Mouse (Mus musculus): ENCODE measurements around the gene Decr2. TPM values are rescaled to one million over a fixed set of nuclear protein-coding genes. Genes with fewer than 3 reads are reported as not detected.
A peak's percentile ranks its signal among the peaks of the same experiment; 100 is the strongest.
"Not testable (repeated sequence)": the region's sequence is repeated elsewhere in the genome, so short reads cannot be mapped to it uniquely, and the experiment has no call there.

Gene Decr2
- total RNA-seq, 2 experiments from 2014 or later, result 5.3 to 10.1 TPM

GRCm38 (mm10) chr17:26113181-26113948, 23.2 kb upstream of the Decr2 start, which contains the start of gene Tmem8:
Gene Tmem8 (plus strand): TSS chr17:26113299.
- peak; percentile 67 for ATAC-seq (replicated peaks; ENCODE audit: poor library complexity)

- ATAC-seq (replicated peaks; ENCODE audit: poor library complexity), result no peak
Observed at GRCm38 (mm10) chr17:26112751-26113150, 22.6 kb upstream of the Decr2 start.

- ATAC-seq (replicated peaks; ENCODE audit: poor library complexity), result no peak
Observed at GRCm38 (mm10) chr17:26111722-26112121, 21.6 kb upstream of the Decr2 start.

GRCm38 (mm10) chr17:26111024-26111423, 20.9 kb upstream of the Decr2 start:
- ATAC-seq (replicated peaks; ENCODE audit: poor library complexity), result no peak

- ATAC-seq (replicated peaks; ENCODE audit: poor library complexity), result no peak
Observed at GRCm38 (mm10) chr17:26110156-26110555, 20.0 kb upstream of the Decr2 start.

- no peak for ATAC-seq (replicated peaks; ENCODE audit: poor library complexity)
Observed at GRCm38 (mm10) chr17:26105619-26106018, 15.5 kb upstream of the Decr2 start.

DNA sequence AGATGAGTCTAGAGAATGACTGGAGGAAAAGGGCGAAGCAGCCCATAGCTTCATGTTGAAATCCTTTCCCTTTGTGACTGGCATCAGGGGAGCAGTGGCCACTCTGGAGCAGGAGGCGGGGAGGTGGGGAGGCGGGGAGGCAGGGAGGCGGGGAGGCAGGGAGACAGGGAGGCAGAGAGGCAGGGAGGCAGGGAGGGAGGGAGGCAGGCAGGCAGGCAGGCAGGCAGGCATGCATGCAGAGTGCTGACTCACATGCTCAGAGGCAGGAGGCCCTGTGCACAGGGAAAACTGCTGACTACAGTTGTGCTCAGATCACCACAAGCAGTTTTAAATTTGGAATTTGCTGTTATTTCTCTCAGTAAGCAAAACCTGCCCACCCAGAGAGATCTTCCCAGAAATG, 11.3 kb upstream of the Decr2 start:
- peak; percentile 63; the same call in 1 of the 2 replicates for ATAC-seq (replicated peaks; ENCODE audit: poor library complexity)

DNA sequence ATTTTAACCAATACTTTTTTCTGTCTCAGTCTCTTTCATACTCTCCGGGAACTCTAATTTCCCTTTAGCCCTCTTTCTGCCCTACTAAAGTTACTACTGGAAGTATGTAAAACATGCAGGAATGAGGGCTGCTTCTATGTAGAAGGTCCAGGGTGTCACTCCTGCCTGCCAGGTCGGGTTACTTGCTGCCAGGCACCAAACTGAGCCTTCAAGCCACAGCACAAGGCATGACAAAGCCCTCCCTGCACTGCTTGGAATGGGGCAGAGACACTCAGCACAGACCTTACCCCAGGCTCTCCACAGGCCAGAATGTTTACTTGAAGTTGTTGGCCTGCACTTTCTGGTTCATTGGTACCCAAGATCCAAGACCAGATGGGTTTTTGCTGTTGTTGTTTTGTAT, 10.0 kb upstream of the Decr2 start:
- no peak for ATAC-seq (replicated peaks; ENCODE audit: poor library complexity)

DNA sequence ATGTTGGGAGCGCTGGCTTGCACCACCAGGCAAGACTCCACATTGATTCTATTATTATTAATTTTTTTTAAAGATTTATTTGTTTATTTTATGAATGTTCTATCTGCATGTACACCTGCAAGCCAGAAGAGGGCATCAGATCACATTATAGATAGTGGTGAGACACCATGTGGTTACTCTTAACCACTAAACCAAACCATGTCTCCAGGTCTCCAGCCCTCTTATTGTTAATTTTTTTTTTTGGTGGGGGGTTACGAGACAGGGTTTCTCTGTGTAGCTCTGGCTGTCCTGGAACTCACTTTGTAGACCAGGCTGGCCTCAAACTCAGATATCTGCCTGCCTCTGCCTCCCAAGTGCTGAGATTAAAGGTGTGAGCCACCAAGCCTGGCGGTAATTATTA, 9.2 kb upstream of the Decr2 start:
- ATAC-seq (replicated peaks; ENCODE audit: poor library complexity), result not testable (repeated sequence)

GRCm38 (mm10) chr17:26098461-26098860, 8.3 kb upstream of the Decr2 start:
- no peak for ATAC-seq (replicated peaks; ENCODE audit: poor library complexity)

GRCm38 (mm10) chr17:26095121-26095740, 5.1 kb upstream of the Decr2 start, which contains the start of gene Nme4:
Gene Nme4 (minus strand): TSS chr17:26095602.
- peak; percentile 93 for ATAC-seq (replicated peaks; ENCODE audit: poor library complexity)

GRCm38 (mm10) chr17:26094531-26095110, 4.5 kb upstream of the Decr2 start:
- ATAC-seq (replicated peaks; ENCODE audit: poor library complexity), result no peak

DNA sequence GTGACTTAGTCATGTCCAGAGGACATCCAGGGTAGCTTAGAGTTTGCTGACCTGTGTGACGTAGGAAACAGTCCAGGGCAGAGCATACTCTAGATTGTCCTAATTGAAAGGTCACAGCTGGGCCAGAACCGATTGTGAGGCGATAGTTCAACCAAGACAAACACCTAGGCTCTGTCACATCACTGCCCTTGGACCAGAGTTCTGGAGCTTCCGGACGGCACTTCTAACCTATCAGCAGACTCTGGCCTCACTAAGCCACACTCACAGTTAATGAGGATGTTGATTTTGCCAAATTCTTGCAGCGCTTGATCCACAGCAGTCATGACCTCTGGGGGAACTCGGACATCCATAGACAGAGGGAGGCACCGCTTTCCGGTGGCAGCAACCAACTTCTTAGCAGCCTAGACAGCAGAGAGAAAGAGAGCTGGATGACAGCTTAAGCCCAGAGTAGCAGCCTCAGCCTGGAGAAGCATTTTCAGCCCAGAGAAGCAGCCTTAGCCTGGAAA, 3.0 kb downstream of the Decr2 start:
- ATAC-seq (replicated peaks; ENCODE audit: poor library complexity), result no peak

DNA sequence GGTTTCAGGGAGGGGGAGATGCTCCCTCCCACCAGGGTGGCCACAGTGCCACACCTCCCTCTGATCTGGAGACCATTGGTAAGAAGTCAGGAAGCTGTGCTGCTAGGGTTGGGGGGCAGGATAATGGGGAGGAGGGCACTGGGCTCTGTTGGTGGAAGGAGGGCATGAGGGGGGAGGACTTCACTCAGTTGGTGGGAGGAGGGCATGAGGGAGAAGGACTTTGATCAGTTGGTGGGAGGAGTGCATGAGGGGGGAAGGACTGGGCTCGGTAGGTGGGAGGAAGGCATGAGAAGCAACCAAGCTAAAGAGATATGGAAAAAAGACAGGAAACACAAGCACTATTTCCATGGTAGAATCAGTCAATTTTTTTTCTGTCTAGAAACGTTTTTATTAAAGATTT, 9.3 kb downstream of the Decr2 start:
- no peak for ATAC-seq (replicated peaks; ENCODE audit: poor library complexity)

DNA sequence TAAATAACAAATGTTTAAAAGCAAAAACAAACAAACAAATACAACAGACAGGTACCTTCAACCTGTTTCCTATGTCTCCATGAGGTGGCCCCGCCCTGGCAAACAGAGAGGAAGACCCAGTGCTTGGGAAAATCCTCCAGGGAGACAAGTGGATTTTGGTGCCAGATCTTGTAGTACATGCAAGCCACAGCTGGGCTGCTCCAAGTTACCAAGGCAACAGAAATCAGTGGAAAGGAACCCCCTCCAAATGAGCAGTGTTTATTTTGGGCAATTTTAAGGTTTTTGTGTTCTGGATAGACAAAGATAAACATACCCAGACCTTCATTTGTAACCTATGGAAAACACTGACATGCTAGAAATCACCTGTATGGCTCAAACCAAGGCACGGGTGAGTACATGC, 11.3 kb downstream of the Decr2 start:
- ATAC-seq (replicated peaks; ENCODE audit: poor library complexity), result no peak

DNA sequence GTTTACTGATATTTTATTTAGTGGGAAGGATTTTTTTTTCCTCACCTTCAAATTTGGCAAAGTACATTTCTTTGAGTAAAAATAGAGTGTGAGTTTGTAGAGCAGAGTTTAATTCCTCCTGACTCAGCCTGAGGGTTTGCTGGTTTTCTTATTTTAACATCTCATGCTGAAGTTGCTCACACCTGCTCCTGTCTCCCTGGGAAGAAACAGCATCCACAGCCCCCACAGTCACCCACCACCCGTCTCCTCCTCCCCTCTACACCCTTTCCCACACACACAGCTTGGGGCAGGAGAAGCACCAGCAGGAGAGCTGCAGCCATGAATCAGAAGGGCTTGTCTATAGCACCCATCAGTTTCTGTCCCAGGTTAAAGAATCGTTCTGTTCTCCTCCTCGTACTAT, 14.9 kb downstream of the Decr2 start:
- ATAC-seq (replicated peaks; ENCODE audit: poor library complexity), result no peak

- no peak for ATAC-seq (replicated peaks; ENCODE audit: poor library complexity)
Observed at GRCm38 (mm10) chr17:26070136-26070535, 20.0 kb downstream of the Decr2 start.

GRCm38 (mm10) chr17:26068831-26069739, 21.1 kb downstream of the Decr2 start, which contains the start of gene Rab11fip3:
Gene Rab11fip3 (minus strand): TSS chr17:26069555.
- ATAC-seq (replicated peaks; ENCODE audit: poor library complexity), result peak; percentile 80

DNA sequence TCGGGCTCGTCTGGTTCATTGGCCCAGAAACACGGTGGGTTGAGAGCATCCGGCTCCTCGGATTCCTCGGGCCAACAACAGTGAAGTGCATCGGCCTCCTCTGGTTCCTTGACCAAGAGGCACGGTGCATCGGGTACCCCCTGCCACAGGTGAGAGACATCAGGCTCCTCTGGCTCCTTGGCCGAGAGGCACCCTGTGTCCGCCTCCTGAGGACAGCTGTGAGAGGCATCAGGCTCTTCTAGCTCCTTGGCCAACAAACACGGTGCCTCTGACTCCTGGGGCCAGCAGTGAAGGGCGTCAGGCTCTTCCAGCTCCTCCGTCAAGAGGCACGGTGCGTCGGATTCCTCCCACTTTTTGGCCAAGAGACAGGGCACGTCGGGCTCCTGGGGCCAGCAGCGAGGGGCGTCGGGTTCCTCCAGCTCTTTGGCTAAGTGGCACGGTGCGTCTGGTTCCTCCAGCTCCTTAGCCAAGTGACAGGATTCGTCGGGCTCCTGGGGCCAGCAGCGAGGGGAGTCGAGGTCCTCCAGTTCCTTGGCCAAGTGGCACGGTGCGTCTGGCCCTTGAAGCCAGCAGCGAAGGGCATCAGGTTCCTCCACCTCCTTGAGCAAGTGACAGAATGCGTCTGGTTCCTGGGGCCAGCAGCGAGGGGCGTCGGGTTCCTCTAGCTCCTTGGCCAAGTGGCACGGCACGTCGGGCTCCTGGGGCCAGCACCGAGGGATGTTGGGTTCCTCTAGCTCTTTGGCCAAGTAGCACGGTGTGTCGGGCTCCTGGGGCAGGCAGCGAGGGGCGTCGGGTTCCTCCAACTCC, 21.9 kb downstream of the Decr2 start:
- no peak for ATAC-seq (replicated peaks; ENCODE audit: poor library complexity)

DNA sequence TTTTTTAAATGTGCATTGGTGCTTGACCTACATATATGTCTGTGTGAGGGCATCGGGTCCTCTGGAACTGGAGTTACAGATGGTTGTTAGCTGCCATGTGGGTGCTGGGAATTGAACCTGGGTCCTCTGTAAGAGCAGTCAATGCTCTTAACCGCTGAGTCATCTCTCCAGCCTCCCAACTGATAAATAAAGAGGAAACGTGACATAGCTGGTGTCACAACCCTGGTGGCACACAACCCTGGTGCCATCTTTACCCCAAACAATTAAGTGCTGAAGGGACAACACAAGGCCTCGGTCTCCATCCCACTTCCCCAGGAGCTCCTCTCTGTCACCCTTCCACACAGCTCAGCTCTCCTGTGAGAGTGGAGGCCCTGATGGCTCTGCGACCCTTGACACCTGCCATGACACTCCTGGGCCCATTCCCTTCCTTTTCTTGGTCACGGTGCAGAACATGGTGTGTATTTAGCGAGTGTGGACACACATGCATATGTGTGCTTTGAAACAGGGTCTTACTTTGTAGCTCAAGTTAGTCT, 23.6 kb downstream of the Decr2 start:
- no peak for ATAC-seq (replicated peaks; ENCODE audit: poor library complexity)
